Mouse (Mus musculus) megakaryocyte, embryonic 14.5 days (primary cell): ENCODE results near the gene Tigd4. TPM values are rescaled to one million over a fixed set of nuclear protein-coding genes. Genes with fewer than 3 reads are reported as not detected.

Source experiments
- H3K27me3 ChIP-seq: replicated peaks from 2 replicates; pipeline ENCODE3; 2012; ENCODE audit warnings: inconsistent platforms
- H3K36me3 ChIP-seq: replicated peaks from 2 replicates; pipeline ENCODE3; 2012; ENCODE audit warnings: low read length, inconsistent platforms, mixed read lengths
- H3K4me1 ChIP-seq: 2 replicates; pipeline ENCODE4 v1.6.1; 2012; ENCODE audit warnings: inconsistent platforms
- H3K4me3 ChIP-seq: replicated peaks from 2 replicates; pipeline ENCODE3; 2012; ENCODE audit warnings: moderate library complexity, mild to moderate bottlenecking, inconsistent platforms
- H3K9me3 ChIP-seq: 2 replicates; pipeline ENCODE4 v1.6.1; 2012; ENCODE audit warnings: inconsistent platforms
- FLI1 ChIP-seq: IDR thresholded peaks from 2 replicates; pipeline ENCODE4 v1.6.1; 2012; ENCODE audit warnings: low read length, inconsistent platforms, mixed read lengths
- GATA1 ChIP-seq: IDR thresholded peaks from 3 replicates; pipeline ENCODE4 v1.6.1; 2012; ENCODE audit warnings: mixed read lengths, low read length, inconsistent platforms, borderline replicate concordance
- polyA plus RNA-seq: library from polyadenylated mRNA; stranded (reverse); fragments of >175 nt; gene quantifications from 2 replicates; pipeline ENCODE4 v1.2.3, GENCODE M21; 2012; ENCODE audit warnings: low replicate concordance; ENCODE audit not compliant: insufficient read depth

Gene Tigd4
- polyA plus RNA-seq, 1 experiment: not detected

- no peak for TF ChIP-seq FLI1
- TF ChIP-seq GATA1: no peak
- Histone ChIP-seq H3K27me3 (peaks cover 7% of the 10 kb centered on the region), H3K4me3 (no peak overlapping the region), H3K4me1 (peaks cover 26% of the 10 kb centered on the region), H3K36me3 (no peaks in the 10 kb centered on the region), H3K9me3 (peaks cover 14% of the 10 kb centered on the region)
These were observed 9.4 kb downstream of the Tigd4 start for GRCm38 (mm10) chr3:84602759-84603158.

- Histone ChIP-seq H3K4me3 (no peak overlapping the region), H3K27me3 (peaks cover 4% of the 10 kb centered on the region), H3K36me3 (no peaks in the 10 kb centered on the region), H3K9me3 (peaks cover 14% of the 10 kb centered on the region), H3K4me1 (peaks cover 24% of the 10 kb centered on the region)
- TF ChIP-seq FLI1 (no peak), GATA1 (no peak)
These were observed 9.8 kb downstream of the Tigd4 start for GRCm38 (mm10) chr3:84603212-84603611.

GRCm38 (mm10) chr3:84610183-84610710 lies 16.9 kb downstream of the Tigd4 start:
- Histone ChIP-seq H3K27me3 (peaks cover 6% of the 10 kb centered on the region), H3K36me3 (no peaks in the 10 kb centered on the region), H3K4me1 (peaks cover 13% of the 10 kb centered on the region), H3K9me3 (peaks cover 49% of the 10 kb centered on the region), H3K4me3 (no peak overlapping the region)
- TF ChIP-seq FLI1 (no peak), GATA1 (no peak)

- TF ChIP-seq GATA1 (no peak), FLI1 (no peak)
- peaks cover 47% of the 10 kb centered on the region for H3K9me3 ChIP-seq
- H3K27me3 ChIP-seq: peaks cover 31% of the 10 kb centered on the region
- no peaks in the 10 kb centered on the region for H3K36me3 ChIP-seq
- H3K4me3 ChIP-seq: no peak overlapping the region
- H3K4me1 ChIP-seq: peaks cover 6% of the 10 kb centered on the region
These were observed 21.9 kb downstream of the Tigd4 start for GRCm38 (mm10) chr3:84615050-84615855.

GRCm38 (mm10) chr3:84615856-84616225 lies 22.5 kb downstream of the Tigd4 start:
- peaks cover 32% of the 10 kb centered on the region for H3K27me3 ChIP-seq
- TF ChIP-seq FLI1 (no peak), GATA1 (no peak)

GRCm38 (mm10) chr3:84618627-84619026 lies 25.3 kb downstream of the Tigd4 start:
- peaks cover 37% of the 10 kb centered on the region for H3K27me3 ChIP-seq
- H3K36me3 ChIP-seq: no peaks in the 10 kb centered on the region
- H3K4me3 ChIP-seq: no peak overlapping the region
- H3K4me1 ChIP-seq: peaks cover 17% of the 10 kb centered on the region
- TF ChIP-seq GATA1: no peak
- TF ChIP-seq FLI1: no peak
- peaks cover 21% of the 10 kb centered on the region for H3K9me3 ChIP-seq

More at GRCm38 (mm10) chr3:84615856-84616225, 22.5 kb downstream of the Tigd4 start:
- Histone ChIP-seq H3K4me1 (peaks cover 6% of the 10 kb centered on the region), H3K36me3 (no peaks in the 10 kb centered on the region), H3K4me3 (no peak overlapping the region), H3K9me3 (peaks cover 43% of the 10 kb centered on the region)

- Histone ChIP-seq H3K27me3 (peaks cover 41% of the 10 kb centered on the region), H3K36me3 (no peaks in the 10 kb centered on the region), H3K4me3 (no peak overlapping the region), H3K4me1 (peaks cover 17% of the 10 kb centered on the region), H3K9me3 (peaks cover 21% of the 10 kb centered on the region)
- TF ChIP-seq GATA1 (no peak), FLI1 (no peak)
These were observed 25.7 kb downstream of the Tigd4 start for GRCm38 (mm10) chr3:84619056-84619455.

- Histone ChIP-seq H3K9me3 (peaks cover 16% of the 10 kb centered on the region), H3K4me1 (peaks cover 17% of the 10 kb centered on the region), H3K36me3 (no peaks in the 10 kb centered on the region), H3K27me3 (peaks cover 47% of the 10 kb centered on the region), H3K4me3 (no peak overlapping the region)
- TF ChIP-seq FLI1: no peak
- no peak for TF ChIP-seq GATA1
These were observed 26.4 kb downstream of the Tigd4 start for GRCm38 (mm10) chr3:84619725-84620124.

- TF ChIP-seq FLI1 (no peak), GATA1 (no peak)
- no peak overlapping the region for H3K4me3 ChIP-seq
- no peaks in the 10 kb centered on the region for H3K36me3 ChIP-seq
- H3K27me3 ChIP-seq: peaks cover 47% of the 10 kb centered on the region
- H3K4me1 ChIP-seq: peaks cover 14% of the 10 kb centered on the region
- peaks cover 13% of the 10 kb centered on the region for H3K9me3 ChIP-seq
These were observed 28.7 kb downstream of the Tigd4 start for GRCm38 (mm10) chr3:84622026-84622425.

GRCm38 (mm10) chr3:84631586-84631985 lies 38.2 kb downstream of the Tigd4 start:
- TF ChIP-seq FLI1: no peak
- peaks cover 24% of the 10 kb centered on the region for H3K27me3 ChIP-seq
- peaks cover 5% of the 10 kb centered on the region for H3K9me3 ChIP-seq
- H3K4me1 ChIP-seq: no peaks in the 10 kb centered on the region
- H3K36me3 ChIP-seq: no peaks in the 10 kb centered on the region
- no peak overlapping the region for H3K4me3 ChIP-seq
